Mouse (Mus musculus) C2C12 (cell line): Measurements from ENCODE around the gene Mtmr12.

ENCODE experiments used
- CTCF ChIP-seq: IDR thresholded peaks from one replicate; pipeline ENCODE4 v1.5.1; 2011; ENCODE audit not compliant: control insufficient read depth, insufficient read depth, insufficient read length
- MYOD1 ChIP-seq: IDR thresholded peaks from one replicate; pipeline ENCODE4 v1.6.1; 2011; ENCODE audit warnings: low read depth; ENCODE audit not compliant: control insufficient read depth, insufficient read length

DNA sequence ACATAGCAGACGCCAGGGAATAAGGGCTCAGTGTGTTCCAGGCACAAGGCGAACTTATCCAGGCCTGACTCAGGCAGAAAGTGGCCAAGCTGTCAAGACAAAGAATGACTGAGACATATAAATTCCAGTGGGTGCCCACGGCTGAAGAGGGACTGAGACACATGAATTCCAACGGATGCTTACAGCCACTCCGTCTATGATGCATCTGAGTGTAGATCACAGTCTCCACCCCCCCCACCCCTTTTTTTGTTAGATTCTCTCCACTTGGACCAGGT lies 80.6 kb downstream of the Mtmr12 start:
- TF ChIP-seq CTCF (no peak), MYOD1 (no peak)
